Mouse (Mus musculus) bone marrow macrophage, adult 2 months (primary cell): ENCODE measurements around the gene Higd1c.
"Not testable (repeated sequence)": the region's sequence is repeated elsewhere in the genome, so short reads cannot be mapped to it uniquely, and the experiment has no call there.

Experiments
- CTCF ChIP-seq: IDR thresholded peaks from 2 replicates; pipeline ENCODE4 v1.5.1; 2012; ENCODE audit warnings: low read depth, mild to moderate bottlenecking, low read length, moderate library complexity
- POLR2A ChIP-seq: IDR thresholded peaks from 2 replicates; pipeline ENCODE4 v1.6.1; 2012; ENCODE audit warnings: mild to moderate bottlenecking, low read depth, low read length, borderline replicate concordance

DNA sequence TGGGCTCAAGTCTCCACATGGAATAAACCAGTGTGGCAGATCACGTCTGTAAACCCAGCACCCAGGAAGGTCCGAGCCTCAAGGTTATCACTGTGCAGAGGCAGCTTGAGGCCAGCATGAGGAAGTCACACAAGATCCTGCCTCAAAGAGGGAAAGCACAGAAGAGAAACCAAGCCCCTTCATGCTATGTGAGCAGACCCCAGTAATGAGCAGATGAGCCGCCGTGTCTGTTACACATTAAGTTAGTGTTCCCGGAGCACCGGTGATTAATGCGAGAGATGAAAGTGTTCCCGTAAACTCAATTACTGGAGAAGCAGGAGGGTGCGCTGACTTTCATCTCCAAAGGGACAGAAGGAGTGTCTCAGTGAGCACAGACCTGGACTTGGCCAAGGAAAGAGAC lies 1.6 kb downstream of the Higd1c start:
- not testable (repeated sequence) for TF ChIP-seq CTCF, POLR2A
